Mouse (Mus musculus) small intestine, adult 2 months (tissue): Measurements from ENCODE around the gene Omp.

Experiments
- CTCF ChIP-seq: fragments of 200-500 bp; IDR thresholded peaks from 2 replicates; pipeline ENCODE4 v1.5.1; 2012; ENCODE audit warnings: low read depth, mild to moderate bottlenecking, control low read depth, inconsistent platforms, low read length, moderate library complexity, mixed read lengths; ENCODE audit not compliant: insufficient replicate concordance, insufficient read length; ENCODE audit errors: extremely low read depth
- POLR2A ChIP-seq: fragments of 200-500 bp; IDR thresholded peaks from 2 replicates; pipeline ENCODE4 v1.6.1; 2012; ENCODE audit warnings: low read depth, mild to moderate bottlenecking, control low read depth, inconsistent platforms, low read length, moderate library complexity

DNA sequence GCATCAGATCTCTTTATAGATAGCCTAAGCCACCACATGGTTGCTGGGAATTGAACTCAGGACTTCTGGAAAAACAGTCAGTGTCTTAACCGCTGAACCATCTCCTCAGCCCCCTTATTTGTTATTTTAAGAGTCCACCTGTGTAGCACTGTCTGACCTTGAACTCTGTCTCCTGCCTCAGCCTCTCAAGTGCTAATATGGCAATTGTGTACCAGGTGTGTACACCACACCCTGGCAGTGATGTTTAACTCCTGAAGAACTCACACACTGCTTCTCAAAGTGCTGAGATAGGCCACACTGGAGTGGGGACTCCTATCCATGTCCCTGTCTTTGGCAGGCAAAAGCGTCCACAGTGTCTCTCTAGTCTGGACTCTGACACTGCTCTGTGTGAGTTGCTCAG is 43.4 kb upstream of the Omp start:
- TF ChIP-seq CTCF (no peak), POLR2A (no peak)
